Mouse (Mus musculus): Measurements from ENCODE around the gene Dcdc2b. TPM values are rescaled to one million over a fixed set of nuclear protein-coding genes. Genes with fewer than 3 reads are reported as not detected.
A peak's percentile ranks its signal among the peaks of the same experiment; 100 is the strongest.

Dcdc2b gene
- polyA plus RNA-seq, 1 experiment = 0.68 TPM

GRCm38 (mm10) chr4:129615801-129616290, 1.8 kb upstream of the Dcdc2b start:
- no peak overlapping the region for H3K27ac ChIP-seq (ENCODE audit: insufficient read depth, low read length)
- no peak overlapping the region for H3K4me3 ChIP-seq (ENCODE audit: insufficient read depth, low read length)
- no peaks in the 10 kb centered on the region for H3K4me1 ChIP-seq (ENCODE audit: control insufficient read depth, insufficient read depth, low read length)
- TF ChIP-seq POLR2A (IDR thresholded peaks at IDR 0.05; ENCODE audit: low read depth, low read length) (no peak), CTCF (IDR thresholded peaks at IDR 0.05; ENCODE audit: borderline replicate concordance, insufficient read depth, low read length) (no peak)

DNA sequence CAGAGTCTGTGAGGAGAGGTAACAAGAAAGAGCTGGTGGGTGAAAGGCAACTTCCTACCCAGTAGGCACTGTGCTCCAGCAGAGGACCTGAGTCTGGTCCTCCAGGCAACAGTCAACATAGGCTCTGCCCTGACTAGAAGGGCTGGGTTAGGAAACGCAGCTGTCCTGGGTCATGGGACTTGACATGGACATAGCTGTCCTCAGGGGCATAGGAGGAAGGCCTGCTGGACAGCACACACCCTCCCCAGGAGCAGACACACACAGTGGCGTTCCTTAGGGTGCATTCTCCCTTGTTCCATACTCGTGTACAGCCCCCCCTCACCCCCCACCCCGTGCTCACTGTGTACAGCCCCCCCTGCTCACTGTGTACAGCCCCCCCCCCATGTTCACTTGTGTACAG, 3.6 kb downstream of the Dcdc2b start:
- TF ChIP-seq CTCF (IDR thresholded peaks at IDR 0.05; ENCODE audit: borderline replicate concordance, insufficient read depth, low read length) (no peak), POLR2A (IDR thresholded peaks at IDR 0.05; ENCODE audit: low read depth, low read length) (no peak)
- Histone ChIP-seq H3K27ac (ENCODE audit: insufficient read depth, low read length) (no peak overlapping the region), H3K4me1 (ENCODE audit: control insufficient read depth, insufficient read depth, low read length) (no peaks in the 10 kb centered on the region), H3K4me3 (ENCODE audit: insufficient read depth, low read length) (no peak overlapping the region)

DNA sequence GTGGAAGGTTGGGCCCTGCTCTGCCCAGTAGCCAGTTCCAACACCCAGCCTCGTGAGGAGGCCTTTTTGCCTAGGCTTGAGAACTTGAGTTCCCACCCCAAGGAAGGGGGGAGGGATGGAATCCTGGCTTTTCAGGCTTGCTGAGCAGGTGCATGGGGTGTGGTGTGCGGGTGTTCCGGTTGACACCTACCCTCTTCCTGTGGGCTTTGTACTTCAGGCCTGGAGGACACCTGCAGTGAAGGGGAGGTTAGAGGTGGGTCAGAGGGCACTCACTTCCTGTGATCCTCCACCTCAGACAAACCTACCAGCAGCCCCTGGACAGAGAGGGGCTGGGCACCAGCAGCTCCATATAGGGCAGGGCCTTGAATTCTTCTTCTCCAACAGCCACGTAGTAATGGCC, 4.0 kb downstream of the Dcdc2b start:
- no peaks in the 10 kb centered on the region for H3K4me1 ChIP-seq (ENCODE audit: control insufficient read depth, insufficient read depth, low read length)
- TF ChIP-seq POLR2A (IDR thresholded peaks at IDR 0.05; ENCODE audit: low read depth, low read length) (no peak), CTCF (IDR thresholded peaks at IDR 0.05; ENCODE audit: borderline replicate concordance, insufficient read depth, low read length) (no peak)
- H3K27ac ChIP-seq (ENCODE audit: insufficient read depth, low read length) = no peak overlapping the region
- H3K4me3 ChIP-seq (ENCODE audit: insufficient read depth, low read length) = no peak overlapping the region

DNA sequence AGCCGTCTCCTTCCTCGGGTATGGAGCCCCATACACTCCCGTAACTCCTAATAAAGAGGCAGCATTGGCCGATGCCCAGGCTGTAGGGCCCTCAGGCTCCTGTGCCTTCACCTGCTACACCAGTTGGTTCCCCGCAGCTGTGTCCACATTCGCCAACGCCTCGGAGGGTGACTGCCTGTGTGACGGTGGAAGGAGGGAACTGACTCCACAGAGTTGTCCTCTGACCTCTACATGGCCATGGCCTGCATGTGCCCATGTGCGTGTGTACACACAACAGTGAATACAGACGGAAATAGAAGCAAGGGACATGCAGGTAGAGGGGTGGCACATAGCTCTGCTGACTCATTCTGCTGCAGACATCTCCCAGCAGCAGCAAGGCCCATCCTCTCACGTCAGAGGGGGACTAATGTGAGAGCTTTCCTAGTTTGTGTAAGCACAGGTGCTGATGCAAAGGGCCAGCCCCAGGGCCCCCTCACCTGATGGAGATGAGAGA, 4.9 kb downstream of the Dcdc2b start:
- Histone ChIP-seq H3K27ac (ENCODE audit: insufficient read depth, low read length) (no peak overlapping the region), H3K4me3 (ENCODE audit: insufficient read depth, low read length) (no peak overlapping the region), H3K4me1 (ENCODE audit: control insufficient read depth, insufficient read depth, low read length) (no peaks in the 10 kb centered on the region)
- TF ChIP-seq CTCF (IDR thresholded peaks at IDR 0.05; ENCODE audit: borderline replicate concordance, insufficient read depth, low read length) = no peak
- no peak for TF ChIP-seq POLR2A (IDR thresholded peaks at IDR 0.05; ENCODE audit: low read depth, low read length)

GRCm38 (mm10) chr4:129608426-129609025, 5.5 kb downstream of the Dcdc2b start:
- no peaks in the 10 kb centered on the region for H3K4me1 ChIP-seq (ENCODE audit: control insufficient read depth, insufficient read depth, low read length)
- no peak overlapping the region for H3K27ac ChIP-seq (ENCODE audit: insufficient read depth, low read length)
- peak; percentile 98 for TF ChIP-seq CTCF (IDR thresholded peaks at IDR 0.05; ENCODE audit: borderline replicate concordance, insufficient read depth, low read length)
- TF ChIP-seq POLR2A (IDR thresholded peaks at IDR 0.05; ENCODE audit: low read depth, low read length) = no peak
- no peak overlapping the region for H3K4me3 ChIP-seq (ENCODE audit: insufficient read depth, low read length)

DNA sequence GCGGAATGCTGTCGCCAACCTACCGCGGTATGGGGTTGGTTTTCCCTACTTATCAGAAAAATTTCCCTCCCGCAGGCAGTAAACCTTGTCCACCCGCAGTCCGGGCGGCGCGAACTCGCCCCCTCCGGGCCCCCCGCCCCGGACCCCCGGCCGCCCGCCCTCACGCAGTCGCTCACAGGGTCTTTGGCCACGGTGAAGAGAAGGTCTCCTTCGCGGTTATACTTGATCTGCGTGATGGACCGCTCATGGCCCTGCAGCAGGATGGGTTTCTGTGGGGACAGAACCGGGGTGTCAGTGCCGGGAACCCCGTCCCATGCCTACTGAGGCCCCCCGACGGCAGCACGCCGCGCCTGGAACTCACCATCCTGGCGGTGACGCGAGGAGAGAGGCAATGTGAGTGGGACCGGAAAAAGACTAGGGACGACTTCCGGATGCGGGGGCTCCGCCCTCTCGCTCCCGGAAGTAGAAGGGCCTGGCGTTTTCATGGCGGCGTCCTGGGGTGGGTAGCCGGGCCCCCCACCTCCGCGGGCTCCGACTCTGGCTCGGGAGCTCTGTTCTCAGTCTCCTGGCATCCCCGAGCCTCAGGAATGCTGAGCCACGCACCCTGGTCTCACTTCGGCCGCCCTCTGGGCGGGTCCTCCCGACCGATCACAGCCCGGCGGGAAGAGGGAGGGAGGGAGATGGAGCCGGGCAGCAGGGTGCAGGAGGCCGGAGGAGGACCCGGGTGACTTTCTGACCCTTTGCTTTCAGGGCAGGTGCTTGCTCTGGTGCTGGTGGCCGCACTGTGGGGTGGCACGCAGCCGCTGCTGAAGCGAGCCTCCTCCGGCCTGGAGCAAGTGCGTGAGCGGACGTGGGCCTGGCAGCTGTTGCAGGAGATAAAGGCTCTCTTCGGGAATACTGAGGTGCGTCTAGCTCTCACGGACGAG, 13.6 kb downstream of the Dcdc2b start, which contains the start of the genes Eif3i and Tmem234:
Eif3i (minus strand) TSS at position 416 of the 926 bp plus-strand sequence.
Tmem234 (plus strand) TSS at position 436 of the 926 bp plus-strand sequence.
- peak within 1 kb of the TSS; percentile 96 for H3K4me3 ChIP-seq (ENCODE audit: insufficient read depth, low read length)
- TF ChIP-seq CTCF (IDR thresholded peaks at IDR 0.05; ENCODE audit: borderline replicate concordance, insufficient read depth, low read length) = no peak
- peak; percentile 95 for TF ChIP-seq POLR2A (IDR thresholded peaks at IDR 0.05; ENCODE audit: low read depth, low read length)

GRCm38 (mm10) chr4:129588865-129589264, 25.2 kb downstream of the Dcdc2b start:
- Histone ChIP-seq H3K4me1 (ENCODE audit: control insufficient read depth, insufficient read depth, low read length) (no peaks in the 10 kb centered on the region), H3K4me3 (ENCODE audit: insufficient read depth, low read length) (no peak overlapping the region), H3K27ac (ENCODE audit: insufficient read depth, low read length) (no peak overlapping the region)
- TF ChIP-seq POLR2A (IDR thresholded peaks at IDR 0.05; ENCODE audit: low read depth, low read length) (no peak), CTCF (IDR thresholded peaks at IDR 0.05; ENCODE audit: borderline replicate concordance, insufficient read depth, low read length) (no peak)

More for the DNA sequence above, 13.6 kb downstream of the Dcdc2b start, which contains the start of the genes Eif3i and Tmem234:
- peaks cover 10% of the 10 kb centered on the region for H3K4me1 ChIP-seq (ENCODE audit: control insufficient read depth, insufficient read depth, low read length)
- no peak within 1 kb of the TSS for H3K27ac ChIP-seq (ENCODE audit: insufficient read depth, low read length)

DNA sequence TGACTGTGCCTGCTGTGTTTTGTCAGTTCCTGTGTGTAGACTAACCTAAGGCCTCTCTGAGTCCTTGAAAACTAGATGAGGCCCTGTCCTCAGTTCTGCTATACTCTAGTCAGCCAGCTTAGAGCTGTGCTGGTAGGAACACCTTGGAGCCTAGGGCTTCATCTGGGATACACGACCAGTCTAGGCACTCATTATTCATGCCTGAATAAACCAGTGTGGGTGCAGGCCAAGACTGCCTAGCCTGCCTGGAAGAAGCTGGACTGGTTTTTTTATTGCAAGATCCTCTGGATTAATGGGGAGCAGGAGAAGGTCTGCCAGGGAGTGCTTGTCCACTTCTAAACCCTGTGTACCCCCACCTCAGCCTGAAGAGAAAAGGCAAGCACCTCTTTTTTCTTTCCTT, 27.1 kb downstream of the Dcdc2b start:
- no peaks in the 10 kb centered on the region for H3K4me1 ChIP-seq (ENCODE audit: control insufficient read depth, insufficient read depth, low read length)
- TF ChIP-seq POLR2A (IDR thresholded peaks at IDR 0.05; ENCODE audit: low read depth, low read length) = no peak
- H3K27ac ChIP-seq (ENCODE audit: insufficient read depth, low read length) = no peak overlapping the region
- H3K4me3 ChIP-seq (ENCODE audit: insufficient read depth, low read length) = no peak overlapping the region

GRCm38 (mm10) chr4:129585773-129586172, 28.3 kb downstream of the Dcdc2b start:
- TF ChIP-seq CTCF (IDR thresholded peaks at IDR 0.05; ENCODE audit: borderline replicate concordance, insufficient read depth, low read length) = no peak
- TF ChIP-seq POLR2A (IDR thresholded peaks at IDR 0.05; ENCODE audit: low read depth, low read length) = no peak
- no peak overlapping the region for H3K27ac ChIP-seq (ENCODE audit: insufficient read depth, low read length)
- no peaks in the 10 kb centered on the region for H3K4me1 ChIP-seq (ENCODE audit: control insufficient read depth, insufficient read depth, low read length)
- no peak overlapping the region for H3K4me3 ChIP-seq (ENCODE audit: insufficient read depth, low read length)

Data from embryonic fibroblast, embryonic 13.5 days (primary cell).